Mouse (Mus musculus): Measurements from ENCODE around the gene 4931428F04Rik.

DNA sequence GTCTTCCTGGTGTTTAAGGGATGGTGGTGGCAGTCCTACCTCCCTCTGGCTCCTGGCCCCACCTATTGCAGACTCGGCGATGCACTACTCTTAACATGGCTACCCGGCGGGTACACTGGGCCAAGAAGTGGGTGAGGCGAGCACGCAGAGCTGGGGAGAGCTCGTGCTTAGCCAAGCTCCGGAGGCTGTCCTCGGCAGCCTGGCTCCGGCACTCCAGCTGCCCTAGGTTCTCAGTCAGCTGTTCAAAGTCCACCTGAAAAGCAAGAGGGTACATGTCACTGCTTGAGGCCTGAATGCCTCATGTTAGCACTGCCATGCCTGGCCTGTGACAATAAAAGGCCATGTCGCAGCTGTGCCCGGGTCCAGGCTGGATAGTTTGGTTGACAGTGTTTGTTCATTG is 40.7 kb upstream of the 4931428F04Rik start:
- TF ChIP-seq CTCF (IDR thresholded peaks at IDR 0.05; ENCODE audit: low read depth) (no peak), EP300 (IDR thresholded peaks at IDR 0.05; ENCODE audit: low read depth) (no peak)

Data from heart, postnatal 0 days (tissue).